Mouse (Mus musculus) skeletal muscle tissue, adult 2 months (tissue): ENCODE measurements around the gene Gramd1a.

Source experiments
- DNase-seq: peaks from one replicate; pipeline ENCODE4 v3.0.0-alpha.2; 2012; ENCODE audit warnings: low read depth, low spot score

The Gramd1a gene

GRCm38 (mm10) chr7:31123697-31124096 is 32.0 kb downstream of the Gramd1a start:
- no peak for DNase-seq

DNA sequence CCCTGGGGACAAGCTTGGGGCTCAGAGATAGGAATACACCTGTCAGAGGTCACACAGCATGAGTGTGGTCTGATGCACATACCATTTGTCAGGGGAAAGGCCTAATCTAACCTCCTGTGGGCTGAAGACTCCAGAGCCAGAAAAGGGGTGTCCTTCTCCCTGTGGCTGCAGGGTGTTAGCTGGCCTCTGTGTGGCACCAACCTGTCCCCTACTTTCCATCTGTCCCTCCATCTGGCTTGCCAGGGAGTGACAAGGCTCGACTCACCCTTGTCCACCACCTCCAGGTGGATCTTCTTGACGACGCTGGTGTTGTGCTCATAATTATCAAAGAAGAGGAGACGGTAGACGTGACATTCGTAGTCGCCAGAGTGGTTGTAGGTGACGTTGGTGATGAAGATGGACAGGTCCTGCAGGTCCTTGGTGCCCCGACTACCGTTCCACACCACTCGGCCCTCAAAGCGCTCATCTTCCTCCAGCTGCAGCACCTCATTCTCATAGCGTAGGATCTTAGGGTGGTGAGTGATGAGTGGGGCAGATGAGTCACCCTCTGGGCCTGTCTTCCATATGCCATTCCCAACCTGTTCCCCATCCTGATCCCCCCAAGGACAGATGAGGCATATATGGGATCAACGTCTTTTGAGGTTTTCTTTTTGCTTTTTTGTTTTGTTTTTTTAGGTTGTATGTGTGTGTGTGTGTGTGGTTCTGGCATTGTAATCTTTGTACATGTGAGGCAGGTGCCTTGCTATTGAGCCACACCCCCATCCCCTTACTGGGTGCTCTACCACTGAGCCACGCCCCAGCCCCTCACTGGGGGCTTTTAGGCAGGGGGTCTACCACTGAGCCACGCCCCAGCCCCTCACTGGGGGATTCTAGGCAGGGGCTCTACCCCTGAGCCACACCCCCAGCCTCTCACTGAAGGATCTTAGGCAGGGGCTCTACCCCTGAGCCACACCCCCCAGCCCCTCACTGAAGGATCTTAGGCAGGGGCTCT is 32.8 kb downstream of the Gramd1a start:
- DNase-seq, result no peak

DNA sequence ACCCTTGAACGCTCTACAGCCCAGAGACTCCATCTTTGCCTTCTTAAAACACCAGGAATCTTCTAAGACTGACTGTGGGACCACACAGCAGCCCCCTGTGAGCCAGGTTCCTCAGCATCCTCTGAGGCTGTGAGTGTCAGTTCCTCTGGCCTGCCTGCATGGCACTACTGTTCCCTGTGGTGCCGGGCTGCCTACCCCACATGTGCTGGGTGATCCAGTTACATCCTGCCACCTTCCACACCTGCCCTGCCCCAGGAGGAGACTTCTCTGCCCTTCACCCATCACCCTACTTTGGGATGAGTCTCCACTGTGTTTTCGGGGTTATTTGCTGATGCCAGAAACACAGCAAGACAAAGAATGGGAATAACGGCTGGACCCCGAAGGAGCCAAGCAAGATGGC is 36.1 kb downstream of the Gramd1a start:
- DNase-seq, result no peak

GRCm38 (mm10) chr7:31118486-31118885 is 37.2 kb downstream of the Gramd1a start:
- DNase-seq, result peak; percentile 92

DNA sequence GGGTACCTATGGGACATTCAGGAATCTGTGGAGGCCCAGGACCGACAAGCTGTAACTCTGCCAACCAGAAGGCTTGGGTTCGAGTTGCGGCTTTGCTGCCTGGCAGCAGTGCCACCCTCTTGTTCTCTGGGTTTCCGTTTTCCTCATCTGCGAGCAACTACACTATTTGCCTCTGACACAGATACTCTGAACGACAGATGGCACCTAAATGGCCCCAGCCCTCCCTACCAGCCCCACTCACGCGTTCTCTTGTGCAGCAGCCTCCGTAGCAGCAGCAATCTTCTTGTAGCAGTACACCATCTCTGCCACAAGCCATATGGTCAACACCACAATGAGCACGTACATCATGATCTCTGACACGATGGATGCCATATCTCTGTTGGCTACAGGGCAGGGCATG is 38.2 kb downstream of the Gramd1a start:
- DNase-seq, result no peak

DNA sequence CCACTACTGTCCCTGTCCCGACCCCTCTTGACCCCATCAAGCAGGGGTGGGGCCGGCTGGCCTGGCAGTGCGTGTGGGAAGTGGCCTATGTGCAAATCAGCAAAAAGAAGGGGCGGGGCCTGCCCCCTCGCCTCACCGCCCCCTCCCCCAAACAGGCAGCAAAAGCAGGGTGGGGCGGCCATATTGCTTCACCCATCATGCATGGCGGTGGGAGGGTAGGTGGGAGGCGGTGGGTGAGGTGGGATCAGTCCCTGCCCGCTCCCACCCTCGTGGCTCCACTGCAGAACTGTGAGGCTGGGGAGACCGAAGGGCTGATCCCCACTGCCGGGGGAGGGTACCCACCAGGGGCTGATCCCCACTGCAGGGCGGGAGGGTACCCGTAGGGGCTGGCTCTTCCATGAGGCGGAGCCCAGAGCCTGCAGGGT is 39.0 kb downstream of the Gramd1a start:
- no peak for DNase-seq

DNA sequence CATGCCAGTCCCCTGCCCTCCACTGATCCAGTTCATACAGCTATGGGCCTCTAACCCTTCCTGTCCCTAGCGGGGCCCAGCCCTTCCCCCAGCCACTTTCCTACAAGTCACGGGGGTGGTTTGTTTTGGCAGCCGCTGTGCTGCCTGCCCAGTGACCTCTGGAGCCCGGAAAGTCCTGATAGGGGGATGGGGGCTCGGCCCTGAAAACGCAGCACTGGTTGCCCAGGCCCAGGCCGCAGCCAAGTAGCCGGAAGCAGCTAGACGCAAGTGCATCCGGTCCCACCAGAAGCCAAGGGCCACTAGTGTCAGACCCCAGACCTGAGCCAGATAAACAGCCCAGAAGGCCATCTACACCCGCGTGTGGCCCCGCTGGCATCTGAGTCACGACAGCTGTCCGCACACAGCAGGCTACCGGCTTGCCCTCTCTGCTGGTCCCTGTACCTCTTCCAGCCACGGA is 40.1 kb downstream of the Gramd1a start:
- DNase-seq, result peak; percentile 86

DNA sequence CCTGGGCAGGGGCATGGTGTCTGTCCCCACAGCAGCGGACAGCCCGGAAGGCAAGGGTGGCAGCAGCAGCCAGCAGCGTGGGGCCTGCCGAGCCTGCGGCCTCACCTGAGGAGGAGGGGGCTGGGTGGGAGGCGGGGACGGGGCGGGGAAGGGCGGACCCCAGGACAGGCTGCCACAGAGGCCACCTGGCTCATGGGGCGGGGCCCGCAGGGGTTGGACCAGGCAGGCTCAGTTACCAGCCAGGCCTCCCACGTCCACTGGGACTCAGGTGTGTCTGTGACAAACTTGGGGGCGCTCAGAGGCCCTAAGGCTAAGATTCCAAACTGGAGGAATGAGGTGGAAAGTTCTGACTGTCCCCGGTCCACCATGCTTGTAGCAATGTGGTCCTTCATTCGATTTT is 40.5 kb downstream of the Gramd1a start, which contains the start of gene Hpn:
Hpn (minus strand) TSS at position 109 of the 400 bp plus-strand sequence.
- no peak for DNase-seq

DNA sequence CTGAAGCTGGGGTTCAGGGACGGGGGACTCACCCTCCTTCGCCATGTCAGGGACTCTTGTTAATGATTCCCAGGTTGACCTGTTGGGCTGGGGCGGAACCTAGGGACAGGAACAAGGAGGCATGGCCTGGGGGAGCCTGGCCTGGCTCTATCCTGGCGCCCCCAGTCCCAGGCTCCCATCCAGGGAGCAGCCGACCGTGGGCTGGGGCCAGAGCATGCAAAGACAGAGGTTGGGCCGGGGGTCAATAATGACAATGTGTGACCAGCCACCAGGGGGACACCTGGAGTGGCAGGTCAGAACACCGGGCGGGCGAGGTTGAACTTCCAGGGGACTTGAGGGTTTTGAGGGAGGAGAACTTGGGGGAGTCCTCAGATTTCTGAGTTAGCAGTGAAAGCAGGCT is 41.0 kb downstream of the Gramd1a start:
- no peak for DNase-seq

GRCm38 (mm10) chr7:31113800-31114199 is 41.9 kb downstream of the Gramd1a start:
- DNase-seq, result no peak

DNA sequence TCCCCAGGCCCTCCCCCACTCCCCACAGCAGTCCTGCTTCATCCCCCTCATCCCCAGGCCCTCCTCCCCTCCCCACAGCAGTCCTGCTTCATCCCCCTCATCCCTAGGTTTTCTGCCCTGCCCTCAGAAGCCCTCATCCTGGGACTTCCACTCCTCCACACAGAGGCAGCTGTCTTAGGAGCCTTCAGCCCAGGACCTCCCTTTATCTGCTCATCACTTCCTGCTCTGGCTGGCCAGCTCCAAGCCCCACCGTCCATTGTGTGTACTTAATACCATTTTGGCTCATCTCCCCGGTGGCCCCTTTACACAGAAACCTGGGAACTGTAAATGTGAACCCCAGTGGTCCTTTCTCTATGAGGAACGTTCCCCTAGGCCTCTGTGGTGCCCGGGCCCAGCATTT is 43.7 kb downstream of the Gramd1a start:
- DNase-seq, result no peak

GRCm38 (mm10) chr7:31110861-31111385 is 44.8 kb downstream of the Gramd1a start:
- DNase-seq, result no peak

- DNase-seq, result no peak
Observed at GRCm38 (mm10) chr7:31109796-31110195, 45.9 kb downstream of the Gramd1a start.

- DNase-seq, result peak; percentile 64
Observed at GRCm38 (mm10) chr7:31109091-31109490, 46.6 kb downstream of the Gramd1a start.

DNA sequence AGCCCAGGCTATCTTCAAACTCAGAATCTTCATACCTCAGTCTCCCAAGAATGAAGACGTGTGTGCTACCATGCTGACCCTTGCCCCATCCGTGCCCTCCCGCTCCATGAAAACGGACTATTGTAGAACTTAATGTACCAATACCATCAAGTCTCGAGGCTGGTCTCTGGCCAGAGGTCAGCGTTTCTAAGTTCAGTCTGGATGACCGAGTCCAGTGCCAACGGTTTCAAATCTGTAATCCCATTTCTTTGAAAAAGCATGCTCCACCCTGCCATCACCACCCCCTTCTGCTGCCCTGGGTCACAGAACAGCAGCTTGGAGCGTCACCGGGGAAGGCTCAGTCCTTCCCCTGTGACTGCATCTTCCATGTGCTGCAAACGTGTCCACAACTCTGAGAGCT is 47.9 kb downstream of the Gramd1a start:
- no peak for DNase-seq

DNA sequence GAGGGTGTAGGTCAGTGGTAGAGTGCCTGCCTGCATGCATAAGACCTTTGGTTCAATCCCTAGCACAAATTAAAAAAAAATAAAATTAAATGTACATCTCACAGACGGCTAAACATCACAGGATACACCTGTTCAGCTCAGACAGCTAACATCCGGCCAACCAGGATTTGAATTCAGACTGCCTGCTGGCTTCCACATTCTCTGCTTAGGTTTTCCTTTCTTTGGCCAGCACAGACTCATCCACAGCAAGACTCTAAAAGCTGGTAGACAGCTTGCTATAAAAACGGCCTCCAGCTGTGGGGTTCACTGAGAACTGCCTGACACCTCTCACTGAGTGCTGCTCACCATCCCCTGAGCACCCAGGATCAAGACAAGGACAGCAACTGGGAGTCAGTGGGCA is 49.5 kb downstream of the Gramd1a start:
- no peak for DNase-seq

DNA sequence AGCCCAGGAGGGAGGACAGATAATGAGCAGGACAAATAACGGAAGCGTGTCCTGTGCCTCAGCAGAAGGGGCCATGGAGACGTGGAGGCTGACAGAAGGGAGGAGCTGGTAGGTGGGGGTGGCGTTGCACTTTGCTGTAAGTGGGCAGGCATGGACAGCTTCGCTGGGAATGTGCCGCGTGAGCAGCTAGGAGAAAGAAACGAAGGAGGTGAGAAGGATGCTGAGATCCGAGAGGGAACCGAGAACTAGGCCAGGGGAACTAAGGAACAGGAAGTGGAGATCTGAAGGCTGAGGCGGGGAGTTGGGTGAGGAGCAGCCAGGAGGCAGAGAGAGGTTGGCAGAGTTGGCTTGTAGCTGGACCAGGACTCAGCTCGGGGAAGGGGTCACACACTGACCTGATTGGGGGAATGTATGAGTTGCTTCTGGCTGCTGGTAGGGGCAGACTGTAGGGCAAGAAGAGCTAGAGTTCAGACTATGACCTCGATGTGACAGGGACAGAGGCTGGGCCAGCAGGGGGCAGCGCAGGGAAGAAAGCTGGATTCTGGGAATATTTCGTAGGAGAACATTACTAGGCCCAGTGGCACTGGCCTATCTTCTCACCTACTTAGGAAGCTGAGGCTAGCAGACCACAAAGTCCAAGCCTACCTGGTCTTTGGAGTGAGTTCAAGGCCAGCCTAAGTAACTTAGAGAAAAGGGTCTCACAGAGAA is 50.5 kb downstream of the Gramd1a start:
- DNase-seq, result no peak

- DNase-seq, result no peak
Observed at GRCm38 (mm10) chr7:31100786-31101185, 54.9 kb downstream of the Gramd1a start.

- DNase-seq, result no peak
Observed at GRCm38 (mm10) chr7:31099612-31099982, 56.1 kb downstream of the Gramd1a start.

DNA sequence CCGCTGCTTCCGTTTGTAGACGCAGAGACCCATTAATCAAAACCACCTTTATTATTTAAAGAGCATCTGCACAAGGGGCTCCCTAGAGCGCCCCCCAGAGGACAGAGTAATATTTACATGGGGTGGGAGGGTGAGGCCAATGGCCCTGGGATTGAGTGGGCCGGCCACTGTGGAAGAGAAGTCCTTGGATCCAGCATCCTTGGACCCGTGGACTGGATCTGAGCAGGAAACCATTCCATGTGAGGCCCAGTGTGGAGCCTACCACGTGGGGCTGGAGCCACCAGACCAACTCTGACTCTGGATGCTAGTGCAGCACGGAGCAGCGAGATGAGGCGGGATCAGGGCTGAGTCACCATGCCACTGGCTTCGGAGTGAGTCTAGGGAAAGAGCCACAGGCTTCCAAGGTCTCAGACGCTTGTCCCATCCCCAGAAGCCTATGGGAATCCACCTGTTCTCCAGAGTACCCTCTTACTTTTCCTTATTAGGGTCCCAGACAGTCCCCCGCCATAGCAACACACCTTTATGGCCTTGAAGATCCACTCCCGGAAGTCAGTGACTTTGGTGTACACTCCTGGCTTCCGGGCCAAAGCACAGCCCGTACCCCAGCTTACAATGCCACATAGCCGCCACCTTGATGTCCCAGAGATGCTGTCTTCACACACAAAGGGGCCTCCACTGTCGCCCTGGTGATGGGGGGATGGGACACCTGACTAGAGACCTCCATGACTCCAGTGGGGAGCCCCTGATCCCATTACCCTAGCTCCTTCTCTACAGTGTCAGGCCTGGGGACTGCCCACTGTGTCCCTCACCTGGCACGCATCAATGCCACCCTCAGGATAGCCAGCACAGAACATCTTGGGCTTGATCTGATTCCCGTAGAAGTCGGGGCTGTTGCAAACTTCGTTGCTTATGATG is 56.7 kb downstream of the Gramd1a start:
- no peak for DNase-seq

- DNase-seq, result peak; percentile 91
Observed at GRCm38 (mm10) chr7:31097583-31098248, 58.0 kb downstream of the Gramd1a start.
